Mouse (Mus musculus) thymus, postnatal 0 days (tissue): Measurements from ENCODE around the gene Speer4a. TPM values are rescaled to one million over a fixed set of nuclear protein-coding genes. Genes with fewer than 3 reads are reported as not detected.
"Not testable (repeated sequence)": the region's sequence is repeated elsewhere in the genome, so short reads cannot be mapped to it uniquely, and the experiment has no call there.

ENCODE experiments used
- DNase-seq: peaks from one replicate; pipeline ENCODE4 v3.0.0-alpha.2; 2015; ENCODE audit warnings: low spot score
- polyA plus RNA-seq: library from polyadenylated mRNA; unstranded; fragments of >200 nt; fragmentation: Nextera tagmentation; extraction: Ambion mirVana; gene quantifications from 2 replicates; pipeline ENCODE4 v1.2.1, GENCODE M21; 2015

The Speer4a gene
- not detected in 2 replicates for polyA plus RNA-seq

DNA sequence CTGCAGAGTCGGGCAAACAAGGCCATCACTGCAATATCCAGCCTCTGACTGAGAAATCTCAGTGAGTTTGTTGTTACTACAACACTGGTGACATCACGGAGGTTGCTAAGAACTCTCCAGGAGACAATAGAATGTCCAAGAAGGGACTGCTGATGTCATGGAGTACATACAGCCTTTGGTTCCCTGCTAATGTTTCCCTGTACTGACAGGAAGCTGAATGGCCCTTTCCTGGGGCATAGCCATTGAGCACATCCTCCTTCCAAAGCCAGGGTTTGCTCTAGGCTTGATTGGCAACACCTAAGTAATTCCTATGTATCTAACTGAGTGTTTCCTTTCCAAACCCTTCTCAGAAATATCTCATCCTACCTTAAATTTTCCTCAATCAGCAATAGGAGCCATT, at the start of gene Speer4a:
Gene Speer4a, minus strand, starts transcription at position 101 of the 400 bp plus-strand sequence.
- not testable (repeated sequence) for DNase-seq

- DNase-seq = peak; percentile 1
Measured at GRCm38 (mm10) chr5:26079023-26079422, 39.7 kb upstream of the Speer4a start.

DNA sequence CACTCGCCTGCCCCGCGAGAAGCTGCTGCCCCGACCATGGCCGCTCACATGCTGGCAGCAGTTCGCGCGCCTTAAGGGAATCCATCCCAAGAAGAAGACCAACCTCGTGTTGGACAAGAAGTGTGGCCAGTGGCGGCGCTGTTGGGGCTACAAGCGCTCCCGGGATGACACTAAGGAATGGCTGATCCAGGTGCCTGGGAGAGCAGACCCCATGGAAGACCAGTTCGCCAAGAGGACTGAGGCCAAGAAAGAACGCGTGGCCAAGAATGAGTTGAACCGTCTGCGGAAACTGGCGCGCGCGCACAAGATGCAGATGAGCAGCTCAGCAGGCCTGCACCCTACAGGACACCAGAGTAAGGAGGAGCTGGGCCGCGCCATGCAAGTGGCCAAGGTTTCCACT, 31.4 kb upstream of the Speer4a start:
- DNase-seq = no peak

DNA sequence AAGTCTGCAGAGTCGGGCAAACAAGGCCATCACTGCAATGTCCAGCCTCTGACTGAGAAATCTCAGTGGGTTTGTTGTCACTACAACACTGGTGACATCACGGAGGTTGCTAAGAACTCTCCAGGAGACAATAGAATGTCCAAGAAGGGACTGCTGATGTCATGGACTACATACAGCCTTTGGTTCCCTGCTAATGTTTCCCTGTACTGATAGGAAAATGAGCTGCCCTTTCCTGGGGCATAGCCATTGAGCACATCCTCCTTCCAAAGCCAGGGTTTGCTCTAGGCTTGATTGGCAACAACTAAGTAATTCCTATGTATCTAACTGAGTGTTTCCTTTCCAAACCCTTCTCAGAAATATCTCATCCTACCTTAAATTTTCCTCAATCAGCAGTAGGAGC, 19.1 kb upstream of the Speer4a start, which contains the start of gene Gm7347:
Gene Gm7347, minus strand, starts transcription at position 101 of the 400 bp plus-strand sequence.
- not testable (repeated sequence) for DNase-seq

DNA sequence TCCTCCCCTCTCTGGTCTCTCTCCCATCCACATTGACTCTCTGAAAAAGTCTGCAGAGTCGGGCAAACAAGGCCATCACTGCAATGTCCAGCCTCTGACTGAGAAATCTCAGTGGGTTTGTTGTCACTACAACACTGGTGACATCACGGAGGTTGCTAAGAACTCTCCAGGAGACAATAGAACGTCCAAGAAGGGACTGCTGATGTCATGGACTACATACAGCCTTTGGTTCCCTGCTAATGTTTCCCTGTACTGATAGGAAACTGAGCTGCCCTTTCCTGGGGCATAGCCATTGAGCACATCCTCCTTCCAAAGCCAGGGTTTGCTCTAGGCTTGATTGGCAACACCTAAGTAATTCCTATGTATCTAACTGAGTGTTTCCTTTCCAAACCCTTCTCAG, 16.5 kb downstream of the Speer4a start, which contains the start of gene Gm5862:
Gene Gm5862, minus strand, starts transcription at position 101 of the 400 bp plus-strand sequence.
- not testable (repeated sequence) for DNase-seq

DNA sequence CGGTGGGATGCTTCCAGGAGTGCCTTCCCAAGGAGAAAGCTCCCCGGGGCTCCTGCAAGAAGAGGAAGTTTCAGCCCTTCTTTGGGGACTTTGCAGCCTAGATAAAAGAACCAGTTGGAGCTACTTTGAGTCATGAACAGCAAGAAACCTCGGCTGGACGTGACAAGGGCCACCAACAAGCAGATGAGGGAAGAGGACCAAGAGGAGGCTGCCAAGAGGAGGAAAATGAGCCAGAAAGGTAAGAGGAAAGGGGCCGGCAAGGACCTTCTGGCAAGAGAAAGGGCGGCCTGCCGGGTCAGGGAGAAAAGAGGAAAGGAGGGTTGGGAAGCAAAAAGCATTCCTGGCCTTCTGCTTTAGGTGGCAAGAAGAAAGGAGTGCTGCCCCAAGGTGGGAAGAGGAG, 31.7 kb downstream of the Speer4a start:
- not testable (repeated sequence) for DNase-seq

GRCm38 (mm10) chr5:26006937-26007695, 32.2 kb downstream of the Speer4a start:
- DNase-seq = not testable (repeated sequence)

- DNase-seq = not testable (repeated sequence)
Measured at GRCm38 (mm10) chr5:26004698-26005097, 34.7 kb downstream of the Speer4a start, which contains the start of gene Gm1979. Gm1979 (minus strand) TSS chr5:26004798.

- not testable (repeated sequence) for DNase-seq
Measured at GRCm38 (mm10) chr5:25988550-25988949, 50.8 kb downstream of the Speer4a start, which contains the start of gene Gm21698. Gm21698 (minus strand) TSS chr5:25988650.

Other genes with a start within 250 kb of the Speer4a start
- gene Gm21663, start 97.2 kb downstream of the Speer4a start, polyA plus RNA-seq = not detected in 2 replicates
- not detected in 2 replicates for gene Gm21671, start 85.1 kb downstream of the Speer4a start, polyA plus RNA-seq
- gene Gm21680, start 66.9 kb downstream of the Speer4a start, polyA plus RNA-seq = not detected in 2 replicates
- 0.10 TPM in 1 of 2 replicates, not detected in the other for gene Gm21698, start 50.9 kb downstream of the Speer4a start, polyA plus RNA-seq
- gene Gm1979, start 34.8 kb downstream of the Speer4a start, polyA plus RNA-seq = 0.09 TPM in 1 of 2 replicates, not detected in the other
- gene Gm5862, start 16.6 kb downstream of the Speer4a start, polyA plus RNA-seq = not detected in 2 replicates
- gene Gm7347, start 19.0 kb upstream of the Speer4a start, polyA plus RNA-seq = not detected in 2 replicates
- gene Gm10471, start 49.7 kb upstream of the Speer4a start, polyA plus RNA-seq = not detected in 2 replicates
- 0.09 TPM in 1 of 2 replicates, not detected in the other for gene 5031410I06Rik, start 65.8 kb upstream of the Speer4a start, polyA plus RNA-seq
- 0.05 TPM in 1 of 2 replicates, not detected in the other for gene Gm10220, start 81.9 kb upstream of the Speer4a start, polyA plus RNA-seq
- gene Gm7361, start 218.1 kb upstream of the Speer4a start, polyA plus RNA-seq = 0.10 TPM in 1 of 2 replicates, not detected in the other